ENCODE assay signal across 9 mouse cellular contexts in the genomic region with DNA sequence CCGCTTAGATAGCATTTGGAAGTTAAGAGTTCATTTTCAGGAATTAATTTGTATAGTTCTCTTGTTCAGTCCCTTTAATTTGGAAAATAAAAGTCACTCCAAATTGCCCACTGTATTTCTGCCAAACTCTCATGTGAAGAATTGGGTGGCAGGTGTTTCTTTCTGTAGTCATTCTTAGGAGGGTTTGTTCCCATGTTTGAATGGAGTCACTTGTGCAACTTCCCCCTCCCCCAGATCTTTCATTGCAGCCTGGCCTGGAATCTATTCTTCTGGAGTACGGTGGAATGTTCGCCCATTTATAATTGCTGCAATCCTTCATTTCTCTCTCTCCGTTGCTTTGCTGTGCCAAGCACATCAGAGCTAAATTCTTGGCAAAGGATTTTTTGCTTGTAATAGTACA. TPM values are rescaled to one million over a fixed set of nuclear protein-coding genes. Genes with fewer than 3 reads are reported as not detected.
DNase-seq lines count a peak whose midpoint lies in the region; ATAC-seq and TF ChIP-seq lines count a peak whose summit lies in the region.
"Had no signal": no experiment of that assay in that cellular context is flagged by ENCODE, and none has a peak within 500 bp of the region (broad histone marks: within the 10 kb centered on the region; RNA-seq: fewer than 3 reads in every experiment).

No protein-coding gene starts in this region.

- H3K9me3 ChIP-seq in kidney, postnatal 0 days (replicated peaks; ENCODE audit: low read length) = no peaks in the 10 kb centered on the region
- H3K9me3 ChIP-seq: intestine, embryonic 15.5 days had no signal

- H3K27me3 ChIP-seq in kidney, postnatal 0 days (ENCODE audit: insufficient read depth, low read length) = no peaks in the 10 kb centered on the region
- no peaks in the 10 kb centered on the region for H3K27me3 ChIP-seq in thymus, adult 2 months (ENCODE audit: control insufficient read depth, insufficient read depth, low read length)
- H3K27me3 ChIP-seq: intestine, embryonic 15.5 days had no signal

- no peaks in the 10 kb centered on the region for H3K36me3 ChIP-seq in kidney, postnatal 0 days (ENCODE audit: insufficient read depth, low read length)
- H3K36me3 ChIP-seq in thymus, adult 2 months (ENCODE audit: control insufficient read depth, insufficient read depth, low read length) = no peaks in the 10 kb centered on the region
- H3K36me3 ChIP-seq: intestine, embryonic 15.5 days had no signal

- no peak overlapping the region for H3K9ac ChIP-seq in kidney, postnatal 0 days (ENCODE audit: low read depth, low read length)
- H3K9ac ChIP-seq: intestine, embryonic 15.5 days had no signal

- TF ChIP-seq POLR2A in thymus, adult 2 months (IDR thresholded peaks at IDR 0.05; ENCODE audit: control insufficient read depth, extremely low read depth, insufficient read depth, low read length, poor library complexity) = no peak

- peak; percentile 6 for DNase-seq in kidney, postnatal 0 days (ENCODE audit: low spot score)
- no peak for DNase-seq in kidney, adult 18-20 months
- peak; percentile 4 for DNase-seq in embryo, embryonic 10 days (ENCODE audit: low spot score)
- peak; percentile 6 for DNase-seq in gonadal fat pad, adult 2 months (ENCODE audit: low read depth)
- peak; percentile 54 for DNase-seq in mesoderm, embryonic 11.5 days (ENCODE audit: low read depth, low spot score)
- DNase-seq in thymus, adult 2 months = no peak
- DNase-seq in thymus, postnatal 0 days (ENCODE audit: low spot score) = no peak
- DNase-seq in heart, postnatal 14 days = no peak

- no peak overlapping the region for H3K4me3 ChIP-seq in kidney, postnatal 0 days (replicated peaks; ENCODE audit: low read depth, low read length)
- H3K4me3 ChIP-seq in thymus, adult 2 months (ENCODE audit: control insufficient read depth, insufficient read depth, low read length) = no peak overlapping the region
- H3K4me3 ChIP-seq: intestine, embryonic 15.5 days had no signal

- ATAC-seq in kidney, postnatal 0 days (replicated peaks; ENCODE audit: low FRiP score, low read depth) = no peak
- ATAC-seq: intestine, embryonic 15.5 days had no signal

- no peak for TF ChIP-seq CTCF in kidney, postnatal 0 days (IDR thresholded peaks at IDR 0.05; ENCODE audit: low read depth)
- TF ChIP-seq CTCF in thymus, adult 2 months (IDR thresholded peaks at IDR 0.05; ENCODE audit: borderline replicate concordance, control insufficient read depth, extremely low read depth, insufficient read depth, low read length, poor library complexity) = no peak

- no peaks in the 10 kb centered on the region for H3K4me1 ChIP-seq in kidney, postnatal 0 days (replicated peaks; ENCODE audit: insufficient read depth, low read length)
- H3K4me1 ChIP-seq in thymus, adult 2 months (replicated peaks; ENCODE audit: control insufficient read depth, insufficient read depth, low read length) = no peaks in the 10 kb centered on the region
- H3K4me1 ChIP-seq: intestine, embryonic 15.5 days had no signal

- WGBS in kidney, postnatal 0 days = 59% methylated on average over 4 of the region's 4 CpGs
- 88% methylated on average over 4 of the region's 4 CpGs for WGBS in thymus, adult 2 months

- H3K4me2 ChIP-seq in kidney, postnatal 0 days (ENCODE audit: low read length) = no peak overlapping the region
- H3K4me2 ChIP-seq: intestine, embryonic 15.5 days had no signal

- intact Hi-C loops in heart, postnatal 14 days (cut with DNase I) = no loop called here

- H3K27ac ChIP-seq in kidney, postnatal 0 days = no peak overlapping the region
- no peak overlapping the region for H3K27ac ChIP-seq in thymus, adult 2 months (ENCODE audit: control insufficient read depth, insufficient read depth, low read length)
- H3K27ac ChIP-seq: intestine, embryonic 15.5 days had no signal

RNA-seq across cellular contexts. Expression of a gene that starts 10.2 kb away (rescaled TPM):
- not detected in 2 replicates for polyA plus RNA-seq in kidney, postnatal 0 days (2015; fragmentation: Nextera tagmentation; extraction: Ambion mirVana)
- polyA plus RNA-seq in gonadal fat pad, adult 2 months (2012; rRNA removed) = not detected in 2 replicates
- polyA plus RNA-seq in thymus, adult 2 months (2012; rRNA removed) = not detected in 2 replicates
- not detected in 2 replicates for polyA plus RNA-seq in thymus, postnatal 0 days (2015; fragmentation: Nextera tagmentation; extraction: Ambion mirVana)
- total RNA-seq in heart, postnatal 14 days (2021) = not detected
- polyA plus RNA-seq: intestine, embryonic 15.5 days had no signal

Comparison
In these comparisons a context has a peak if more than half of its experiments do, and no peak if none do; other contexts are left out.
1. DNase-seq: peak in kidney, postnatal 0 days (single experiment), embryo, embryonic 10 days (single experiment), gonadal fat pad, adult 2 months (single experiment) and mesoderm, embryonic 11.5 days (single experiment); none in kidney, adult 18-20 months (single experiment), thymus, adult 2 months (single experiment), thymus, postnatal 0 days (single experiment) and heart, postnatal 14 days (0 of 2).